Mouse (Mus musculus) stomach, postnatal 0 days (tissue): ENCODE measurements at regions not wholly inside any gene's neighbourhood (a gene's known extent, or its start where the extent isn't known, plus 50 kb on each side); places are given as distances from the start of the nearest gene placed in this dataset.

Experiments
- CTCF ChIP-seq: IDR thresholded peaks from 2 replicates; pipeline ENCODE4 v1.5.1; 2016; ENCODE audit warnings: antibody characterized with exemption, low read depth, mild to moderate bottlenecking, moderate library complexity
- EP300 ChIP-seq: optimal IDR thresholded peaks from 2 replicates; pipeline ENCODE3; 2016; ENCODE audit warnings: antibody characterized with exemption

- TF ChIP-seq CTCF (no peak), EP300 (no peak)
Measured at GRCm38 (mm10) chr11:113109096-113109495, 327.1 kb downstream of the Sox9 start.
